Mouse (Mus musculus) G1E (cell line): ENCODE results near the gene Slamf6. TPM values are rescaled to one million over a fixed set of nuclear protein-coding genes. Genes with fewer than 3 reads are reported as not detected.

Experiments
- ATAC-seq: 2 replicates; pipeline ENCODE4 v1.8.0; 2016; ENCODE audit warnings: mild to moderate bottlenecking; ENCODE audit not compliant: insufficient number of reproducible peaks, poor library complexity, low FRiP score, severe bottlenecking; ENCODE audit errors: extremely low read depth
- DNase-seq: peaks from one replicate; pipeline ENCODE4 v3.0.0; 2012; ENCODE audit warnings: low spot score
- H3K27me3 ChIP-seq: 2 replicates; pipeline ENCODE4 v1.6.1; 2012; ENCODE audit warnings: mild to moderate bottlenecking, low read length, inconsistent platforms; ENCODE audit not compliant: insufficient read depth
- H3K36me3 ChIP-seq: replicated peaks from 2 replicates; pipeline ENCODE3; 2012; ENCODE audit warnings: mild to moderate bottlenecking, inconsistent platforms
- H3K4me1 ChIP-seq: 2 replicates; pipeline ENCODE4 v1.6.1; 2012; ENCODE audit warnings: low read depth, low read length, inconsistent platforms, mixed read lengths; ENCODE audit not compliant: insufficient read depth
- H3K4me3 ChIP-seq: 2 replicates; pipeline ENCODE4 v1.5.1; 2012; ENCODE audit warnings: low read depth, mild to moderate bottlenecking, inconsistent platforms, low read length, moderate library complexity, mixed read lengths
- H3K9me3 ChIP-seq: replicated peaks from 2 replicates; pipeline ENCODE4 v1.6.1; 2012; ENCODE audit warnings: inconsistent platforms
- CTCF ChIP-seq: IDR thresholded peaks from 2 replicates; pipeline ENCODE4 v1.5.1; 2012; ENCODE audit warnings: low read depth, low read length, inconsistent platforms, mixed read lengths
- GATA1 ChIP-seq: IDR thresholded peaks from 2 replicates; pipeline ENCODE4 v1.6.1; 2012; ENCODE audit warnings: borderline replicate concordance, low read length, inconsistent platforms, mixed read lengths
- GATA2 ChIP-seq: IDR thresholded peaks from 2 replicates; pipeline ENCODE4 v1.6.1; 2012; ENCODE audit warnings: low read depth, low read length, inconsistent platforms, borderline replicate concordance
- POLR2AphosphoS5 ChIP-seq: IDR thresholded peaks from 2 replicates; pipeline ENCODE4 v1.6.1; 2012; ENCODE audit warnings: low read depth, low read length, inconsistent platforms; ENCODE audit not compliant: insufficient replicate concordance
- TAL1 ChIP-seq: conservative IDR thresholded peaks from 2 replicates; pipeline ENCODE4 v1.6.1; 2012; ENCODE audit warnings: low read depth, low read length, inconsistent platforms, mixed read lengths
- polyA plus RNA-seq: library from polyadenylated mRNA; stranded (reverse); fragments of >175 nt; gene quantifications from 2 replicates; pipeline ENCODE4 v1.2.3, GENCODE M21; 2012
- total RNA-seq, 2 experiments: library from RNA; stranded (forward) in 1 of 2; stranded (reverse) in 1 of 2; fragments of 200-1000 nt in 1 of 2; fragments of >200 nt in 1 of 2; fragmentation: Nextera tagmentation in 1 of 2; gene quantifications; 2 replicates each; pipeline ENCODE4 v1.2.3; 2014 to 2017

Gene Slamf6
- total and polyA plus RNA-seq, 3 experiments = 0.44 TPM; not detected in 2

- DNase-seq (no peak), ATAC-seq (no peak)
- TF ChIP-seq GATA1 = no peak
- no peak for TF ChIP-seq CTCF
- TF ChIP-seq POLR2AphosphoS5 = no peak
- TF ChIP-seq TAL1 = no peak
- TF ChIP-seq GATA2 = no peak
Measured at GRCm38 (mm10) chr1:171979969-171980730, 62.8 kb downstream of the Slamf6 start.

GRCm38 (mm10) chr1:171982170-171982569 lies 64.9 kb downstream of the Slamf6 start:
- Histone ChIP-seq H3K9me3 (no peaks in the 10 kb centered on the region), H3K27me3 (no peaks in the 10 kb centered on the region), H3K4me3 (no peak overlapping the region), H3K36me3 (no peaks in the 10 kb centered on the region), H3K4me1 (no peaks in the 10 kb centered on the region)
- DNase-seq (no peak), ATAC-seq (no peak)
- TF ChIP-seq GATA2 (no peak), GATA1 (no peak), POLR2AphosphoS5 (no peak), TAL1 (no peak), CTCF (no peak)

More at GRCm38 (mm10) chr1:171979969-171980730, 62.8 kb downstream of the Slamf6 start:
- H3K36me3 ChIP-seq = no peaks in the 10 kb centered on the region
- no peaks in the 10 kb centered on the region for H3K4me1 ChIP-seq
- H3K4me3 ChIP-seq = no peak overlapping the region
- H3K27me3 ChIP-seq = no peaks in the 10 kb centered on the region
- no peaks in the 10 kb centered on the region for H3K9me3 ChIP-seq

GRCm38 (mm10) chr1:171982740-171983139 lies 65.4 kb downstream of the Slamf6 start:
- no peak overlapping the region for H3K4me3 ChIP-seq
- DNase-seq (no peak), ATAC-seq (no peak)
- H3K4me1 ChIP-seq = no peaks in the 10 kb centered on the region
- no peaks in the 10 kb centered on the region for H3K27me3 ChIP-seq
- H3K9me3 ChIP-seq = no peaks in the 10 kb centered on the region
- TF ChIP-seq POLR2AphosphoS5 (no peak), CTCF (no peak), GATA1 (no peak), GATA2 (no peak), TAL1 (no peak)
- H3K36me3 ChIP-seq = no peaks in the 10 kb centered on the region

DNA sequence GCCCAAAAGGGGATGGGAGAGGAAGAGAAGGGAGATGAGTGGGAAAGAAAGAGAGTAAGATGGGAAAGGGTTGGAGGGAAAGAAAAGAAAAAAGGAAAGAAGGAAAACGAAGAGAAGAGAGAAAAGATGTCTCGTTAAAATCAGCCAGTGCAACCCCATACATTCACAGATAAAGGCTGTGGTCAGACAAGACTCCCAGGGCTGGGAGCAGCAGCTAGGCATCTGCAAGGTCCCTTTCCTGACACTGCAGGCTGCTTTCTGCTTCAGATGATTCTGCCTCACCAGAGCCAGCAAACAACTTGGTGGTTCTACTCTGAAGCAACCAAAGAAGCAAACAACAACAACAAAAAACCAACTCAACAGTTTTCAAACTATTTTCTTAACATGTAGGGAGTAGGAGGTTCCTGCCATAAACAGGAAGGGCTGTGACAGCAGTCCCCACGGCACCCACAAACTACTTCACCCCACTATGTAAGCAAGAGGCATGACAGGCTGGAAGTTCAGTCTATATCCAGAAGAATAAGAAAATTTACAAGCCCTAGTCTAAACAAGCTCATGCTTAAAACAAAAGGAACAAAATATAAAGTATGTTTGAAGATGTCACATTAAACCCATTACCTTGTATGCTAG lies 66.2 kb downstream of the Slamf6 start:
- Histone ChIP-seq H3K36me3 (no peaks in the 10 kb centered on the region), H3K4me3 (no peak overlapping the region), H3K27me3 (no peaks in the 10 kb centered on the region), H3K4me1 (no peaks in the 10 kb centered on the region), H3K9me3 (no peaks in the 10 kb centered on the region)
- no peak for ATAC-seq
- DNase-seq = no peak
- TF ChIP-seq POLR2AphosphoS5 (no peak), GATA1 (no peak), GATA2 (no peak), TAL1 (no peak), CTCF (no peak)

- TF ChIP-seq GATA2 = no peak
- no peak for TF ChIP-seq POLR2AphosphoS5
- no peak for TF ChIP-seq GATA1
- H3K9me3 ChIP-seq = no peaks in the 10 kb centered on the region
- H3K4me3 ChIP-seq = no peak overlapping the region
- H3K36me3 ChIP-seq = no peaks in the 10 kb centered on the region
- no peak for ATAC-seq
- no peaks in the 10 kb centered on the region for H3K27me3 ChIP-seq
- H3K4me1 ChIP-seq = no peaks in the 10 kb centered on the region
- no peak for DNase-seq
Measured at GRCm38 (mm10) chr1:171984121-171984520, 66.8 kb downstream of the Slamf6 start.

- H3K9me3 ChIP-seq = no peaks in the 10 kb centered on the region
- no peak overlapping the region for H3K4me3 ChIP-seq
- no peaks in the 10 kb centered on the region for H3K4me1 ChIP-seq
- DNase-seq (no peak), ATAC-seq (no peak)
- TF ChIP-seq POLR2AphosphoS5 (no peak), TAL1 (no peak), GATA1 (no peak), GATA2 (no peak), CTCF (no peak)
- no peaks in the 10 kb centered on the region for H3K36me3 ChIP-seq
- H3K27me3 ChIP-seq = no peaks in the 10 kb centered on the region
Measured at GRCm38 (mm10) chr1:171991883-171992282, 74.6 kb downstream of the Slamf6 start.
